Mouse (Mus musculus) cerebellum, postnatal 25 days (tissue): ENCODE data around the gene Rtn4.
A peak's percentile ranks its signal among the peaks of the same experiment; 100 is the strongest.
"Not testable (repeated sequence)": the region's sequence is repeated elsewhere in the genome, so short reads cannot be mapped to it uniquely, and the experiment has no call there.

Source experiments
- DNase-seq, 2 experiments: peaks; one replicate each; pipeline ENCODE4 v3.0.0; 2021; ENCODE audit warnings: mixed read lengths in 2 of 2

The Rtn4 gene

GRCm38 (mm10) chr11:29692683-29693272, at the start of gene Rtn4:
Rtn4 (plus strand) TSS chr11:29692947.
- DNase-seq = peak; percentile 98

- no peak for DNase-seq
Measured at GRCm38 (mm10) chr11:29644421-29644820, 48.3 kb upstream of the Rtn4 start.

- DNase-seq = no peak
Measured at GRCm38 (mm10) chr11:29645411-29646066, 47.2 kb upstream of the Rtn4 start.

DNA sequence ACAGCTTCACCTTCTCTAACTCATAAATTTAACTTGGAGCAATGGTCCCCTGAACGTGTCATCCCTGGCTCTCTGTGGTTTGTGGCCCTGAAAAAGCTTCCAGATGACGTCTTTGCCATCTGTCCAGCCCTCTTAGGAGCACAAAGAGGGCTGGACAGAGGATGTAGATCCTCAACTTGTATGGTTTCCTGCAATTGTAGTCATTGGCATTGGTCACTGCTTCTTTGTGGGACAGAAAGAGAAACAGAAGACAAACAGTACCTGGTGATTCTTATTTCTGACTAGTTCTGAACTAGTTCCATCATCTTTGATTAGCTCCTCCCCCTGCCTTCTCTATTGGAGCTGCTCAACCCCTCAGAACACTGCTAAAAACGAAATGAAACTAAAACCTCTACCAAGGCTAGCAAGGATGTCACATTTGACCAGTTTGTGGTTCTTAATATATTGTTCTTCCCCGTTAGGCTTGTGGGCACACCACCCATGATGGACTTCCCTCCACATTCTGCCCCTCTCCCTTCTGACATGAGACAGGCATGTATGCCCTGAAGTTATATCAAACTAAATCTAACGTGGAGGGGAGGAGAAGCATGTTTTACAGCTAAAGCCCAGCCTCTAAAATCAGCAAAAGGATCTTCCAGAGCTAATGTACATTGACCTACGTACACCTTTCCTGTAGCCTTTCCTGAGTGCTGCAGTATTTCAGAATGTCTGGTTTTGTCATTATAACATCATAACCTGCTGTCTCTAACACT, 45.0 kb upstream of the Rtn4 start:
- DNase-seq = no peak

GRCm38 (mm10) chr11:29655381-29655780, 37.4 kb upstream of the Rtn4 start:
- DNase-seq = not testable (repeated sequence)

DNA sequence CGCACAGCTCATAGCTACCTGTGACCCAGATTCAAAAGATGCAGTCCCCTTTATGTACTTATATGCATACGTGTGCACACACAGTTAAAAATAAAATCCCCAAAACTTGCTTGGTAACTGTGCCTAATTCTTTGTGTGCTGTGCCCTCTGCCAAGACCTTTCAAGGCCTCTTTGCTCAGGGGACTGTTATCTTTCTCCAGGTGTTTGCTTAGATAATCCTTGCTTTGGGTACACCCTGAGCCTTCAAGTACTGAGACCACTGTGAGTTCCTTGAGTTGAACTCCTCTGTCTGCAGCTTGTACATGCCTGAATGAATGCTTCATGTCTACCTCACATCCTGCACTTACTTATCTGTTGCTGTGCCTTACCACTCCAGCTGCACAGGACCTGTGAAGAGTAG, 32.0 kb upstream of the Rtn4 start:
- no peak for DNase-seq

DNA sequence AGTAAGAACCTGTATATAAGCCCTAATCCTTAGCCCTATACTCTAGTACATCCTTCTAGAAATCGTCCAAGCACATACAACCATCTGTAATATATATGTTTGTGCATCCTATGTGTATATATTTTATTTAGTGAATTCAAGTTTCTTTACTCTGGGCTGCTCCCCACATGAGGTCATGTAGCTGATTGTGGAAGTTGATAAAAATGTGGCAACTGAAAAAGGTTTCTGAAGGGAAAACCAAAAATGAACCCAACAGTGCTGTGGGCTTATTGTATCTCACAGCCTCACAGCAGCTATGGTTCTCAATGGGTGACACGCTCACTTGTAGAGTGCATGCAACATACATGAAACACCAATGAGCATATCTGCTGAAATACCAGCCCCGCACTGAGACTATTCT, 25.1 kb upstream of the Rtn4 start:
- no peak for DNase-seq

DNA sequence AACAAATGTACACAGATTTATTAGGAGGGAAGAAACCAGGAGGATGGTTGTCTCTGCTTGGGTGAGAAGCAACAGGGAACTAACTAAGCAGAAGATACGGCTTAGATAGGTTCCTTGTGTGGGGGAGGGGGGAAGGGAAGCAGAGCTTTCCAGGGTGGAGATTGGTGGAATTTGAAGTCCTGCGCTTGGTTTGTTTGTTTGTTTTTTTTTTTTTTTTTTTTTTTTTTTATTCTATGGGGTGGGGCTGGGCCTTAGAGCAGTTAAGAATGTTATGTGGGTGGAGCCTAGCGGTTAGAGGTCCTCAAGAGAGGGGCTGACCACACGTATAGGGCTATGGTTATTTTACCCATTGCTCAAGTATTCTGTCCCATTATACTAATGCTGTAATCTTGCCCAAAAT, 23.0 kb upstream of the Rtn4 start:
- no peak for DNase-seq

GRCm38 (mm10) chr11:29673359-29673758, 19.4 kb upstream of the Rtn4 start:
- no peak for DNase-seq

GRCm38 (mm10) chr11:29676718-29677117, 16.0 kb upstream of the Rtn4 start:
- peak in 1 of 2 experiments; percentile 6 for DNase-seq

DNA sequence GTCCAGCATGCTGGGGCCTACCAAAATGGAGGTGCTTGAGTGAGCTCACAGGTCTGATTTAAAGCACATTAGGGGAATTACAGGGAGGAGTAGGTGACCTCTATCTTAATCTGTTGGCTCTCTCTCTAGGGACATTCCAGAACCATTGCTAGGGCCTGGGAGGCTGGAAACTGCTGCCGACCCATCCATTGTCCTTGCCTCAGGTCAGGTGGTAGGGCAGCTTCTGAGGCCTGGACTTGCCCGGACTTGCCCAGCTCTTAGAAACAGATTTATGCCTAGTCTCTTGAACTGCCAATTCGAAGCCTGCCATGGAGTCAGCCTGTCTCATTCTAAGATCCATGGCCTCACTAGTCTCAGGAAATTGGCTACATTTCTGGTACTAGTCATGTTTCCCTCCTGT, 12.8 kb upstream of the Rtn4 start:
- no peak for DNase-seq

- DNase-seq = no peak
Measured at GRCm38 (mm10) chr11:29680771-29681170, 12.0 kb upstream of the Rtn4 start.

- no peak for DNase-seq
Measured at GRCm38 (mm10) chr11:29684272-29684671, 8.5 kb upstream of the Rtn4 start.

DNA sequence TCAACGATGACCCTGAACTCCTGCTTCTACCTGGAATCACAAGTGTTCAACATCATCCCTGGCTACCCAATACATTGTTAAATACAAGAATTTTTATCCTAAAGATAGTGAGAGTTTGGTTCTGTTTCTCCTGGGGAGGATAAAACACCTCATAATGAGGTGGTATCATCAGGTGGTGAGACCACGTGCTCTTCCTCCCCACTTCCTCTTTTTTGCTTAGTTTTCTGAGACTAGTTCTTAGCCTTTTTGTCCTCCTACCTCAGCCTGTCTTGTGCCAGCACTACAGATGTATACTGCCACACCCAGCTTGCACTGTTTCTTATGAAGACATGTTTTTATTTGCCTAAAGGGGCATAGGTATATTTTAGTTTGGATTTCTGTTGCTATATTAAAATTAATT, 6.6 kb upstream of the Rtn4 start:
- DNase-seq = no peak

DNA sequence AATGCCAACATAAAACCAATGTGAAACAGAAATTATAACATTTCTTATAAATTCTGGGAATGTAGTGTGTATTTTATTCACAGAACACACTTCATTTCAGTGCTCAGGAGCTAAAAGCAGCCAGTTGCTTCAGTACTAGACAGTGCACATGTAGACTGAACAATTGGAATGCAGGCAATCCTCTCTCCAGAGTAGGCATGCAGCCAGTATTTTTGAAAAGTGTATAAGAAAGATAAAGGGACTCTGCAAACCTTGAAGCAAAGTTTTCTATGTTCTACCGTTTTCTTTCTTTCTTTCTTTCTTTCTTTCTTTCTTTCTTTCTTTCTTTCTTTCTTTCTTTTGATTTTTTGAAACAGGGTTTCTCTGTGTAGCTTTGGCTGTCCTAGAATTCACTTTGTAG, 1.2 kb upstream of the Rtn4 start:
- no peak for DNase-seq

- DNase-seq = peak; percentile 8 to 13
Measured at GRCm38 (mm10) chr11:29692111-29692682, 550 bp upstream of the Rtn4 start.

- peak; percentile 84 to 87 for DNase-seq
Measured at GRCm38 (mm10) chr11:29693576-29694410, 1.0 kb downstream of the Rtn4 start.

- no peak for DNase-seq
Measured at GRCm38 (mm10) chr11:29694754-29695153, 2.0 kb downstream of the Rtn4 start.

DNA sequence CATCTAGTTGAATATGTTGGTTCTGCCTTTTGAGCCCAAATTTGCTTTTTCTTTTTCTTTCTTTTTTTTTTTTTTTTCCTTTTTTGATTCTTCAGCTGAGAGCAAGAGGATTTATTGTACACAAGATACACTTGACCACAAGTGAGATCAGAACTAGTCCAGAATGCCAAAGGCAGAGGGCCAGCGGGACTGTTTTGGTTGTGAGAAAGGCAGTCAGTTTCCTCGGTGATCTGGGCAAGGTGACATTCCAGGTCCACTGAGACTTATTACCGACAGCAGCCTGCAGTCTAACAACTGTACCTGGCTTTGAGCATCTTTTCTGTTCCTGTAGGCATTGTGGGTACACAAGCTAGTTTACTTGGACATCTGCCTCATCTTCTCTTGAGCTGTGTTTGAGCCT, 10.0 kb downstream of the Rtn4 start:
- peak; percentile 10 to 52 for DNase-seq

GRCm38 (mm10) chr11:29705263-29705662, 12.5 kb downstream of the Rtn4 start:
- no peak for DNase-seq

DNA sequence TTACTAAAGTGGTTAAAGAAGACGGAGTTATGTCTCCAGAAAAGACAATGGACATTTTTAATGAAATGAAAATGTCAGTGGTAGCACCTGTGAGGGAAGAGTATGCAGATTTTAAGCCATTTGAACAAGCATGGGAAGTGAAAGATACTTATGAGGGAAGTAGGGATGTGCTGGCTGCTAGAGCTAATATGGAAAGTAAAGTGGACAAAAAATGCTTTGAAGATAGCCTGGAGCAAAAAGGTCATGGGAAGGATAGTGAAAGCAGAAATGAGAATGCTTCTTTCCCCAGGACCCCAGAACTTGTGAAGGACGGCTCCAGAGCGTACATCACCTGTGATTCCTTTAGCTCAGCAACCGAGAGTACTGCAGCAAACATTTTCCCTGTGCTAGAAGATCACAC, 14.1 kb downstream of the Rtn4 start:
- no peak for DNase-seq

GRCm38 (mm10) chr11:29709512-29709911, 16.8 kb downstream of the Rtn4 start:
- DNase-seq = no peak

DNA sequence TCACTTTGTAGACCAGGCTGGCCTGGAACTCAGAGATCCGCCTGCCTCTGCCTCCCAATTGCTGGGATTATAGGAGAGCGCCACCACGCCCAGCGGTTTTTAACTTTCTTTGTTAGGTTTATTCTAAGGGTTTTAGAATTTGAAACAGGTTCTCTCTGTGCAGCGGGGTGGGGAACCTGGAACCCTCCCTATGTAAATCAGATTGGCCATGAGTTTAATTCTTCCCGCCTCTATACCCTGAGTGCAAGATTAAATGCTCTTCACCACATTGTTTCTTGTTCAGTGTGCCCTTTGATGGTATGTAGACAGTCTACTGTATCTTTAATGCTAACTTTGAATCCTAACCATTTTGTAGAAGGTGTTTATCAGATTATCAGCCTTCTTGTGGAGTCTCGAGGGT, 21.4 kb downstream of the Rtn4 start:
- DNase-seq = no peak
